Mouse (Mus musculus) fibroblast of lung, adult 2 months (primary cell): ENCODE measurements around the gene Arhgap1.
"Not testable (repeated sequence)": the region's sequence is repeated elsewhere in the genome, so short reads cannot be mapped to it uniquely, and the experiment has no call there.

Experiments
- DNase-seq: peaks from one replicate; pipeline ENCODE4 v3.0.0-alpha.2; 2011; ENCODE audit warnings: low read depth

The Arhgap1 gene

GRCm38 (mm10) chr2:91649553-91650359, at the start of gene Arhgap1, which contains the start of gene Zfp408:
Arhgap1 (plus strand) TSS chr2:91649860.
Zfp408 (minus strand) TSS chr2:91649791.
- peak; percentile 92 for DNase-seq

DNA sequence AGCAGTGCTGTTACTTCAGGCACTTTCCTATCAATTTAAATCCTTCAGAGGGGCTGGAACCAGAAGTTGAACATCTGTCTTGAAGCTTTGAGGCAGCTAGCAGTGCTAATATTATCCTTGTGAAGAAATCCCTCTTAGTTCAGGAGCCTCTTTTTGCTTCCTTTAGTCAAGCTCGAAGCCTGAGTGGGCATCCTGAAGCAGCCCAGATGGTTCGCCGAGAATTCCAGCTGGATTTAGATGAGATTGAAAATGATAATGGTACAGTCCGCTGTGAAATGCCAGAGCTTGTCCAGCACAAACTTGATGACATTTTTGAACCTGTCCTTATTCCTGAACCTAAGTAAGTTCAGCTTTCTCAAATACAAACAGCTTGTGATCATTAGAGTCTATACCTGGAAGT, 49.2 kb upstream of the Arhgap1 start:
- DNase-seq = no peak

- no peak for DNase-seq
Measured at GRCm38 (mm10) chr2:91602389-91602788, 47.3 kb upstream of the Arhgap1 start.

DNA sequence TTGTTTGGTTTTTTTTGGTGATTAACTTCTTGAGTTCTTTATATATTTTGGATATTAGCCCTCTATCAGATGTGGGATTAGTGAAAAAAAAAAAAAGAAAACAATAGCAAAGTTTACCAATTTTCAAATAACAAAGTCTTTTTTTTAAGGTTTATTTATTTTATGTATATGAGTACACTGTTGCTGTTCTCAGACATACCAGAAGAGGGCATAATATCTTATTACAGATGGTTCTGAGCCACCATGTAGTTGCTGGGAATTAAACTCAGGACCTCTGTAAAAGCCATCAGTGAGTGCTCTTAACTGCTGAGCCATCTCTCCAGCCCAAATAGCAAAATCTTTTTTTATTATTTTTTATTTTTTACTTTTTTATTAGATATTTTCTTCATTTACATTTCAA, 40.3 kb upstream of the Arhgap1 start:
- DNase-seq = not testable (repeated sequence)

DNA sequence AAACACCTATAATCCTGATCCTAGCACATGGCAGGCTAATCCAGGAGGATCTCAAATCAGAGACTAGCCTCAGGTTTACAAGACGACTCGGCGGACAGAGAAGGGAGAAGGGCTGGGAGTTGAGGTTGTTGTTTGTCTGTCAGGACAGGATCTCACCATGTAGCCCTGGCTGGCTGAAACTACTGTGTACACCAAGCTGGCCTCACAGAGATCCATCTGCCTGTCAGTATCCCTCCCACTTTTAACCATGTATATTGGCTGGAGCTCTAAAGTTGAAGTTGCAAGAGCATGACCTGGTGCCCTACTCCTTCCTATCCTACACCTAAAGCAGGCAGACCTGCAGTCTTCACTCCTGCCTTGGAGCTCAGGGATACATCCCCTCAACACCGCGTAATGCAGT, 27.3 kb upstream of the Arhgap1 start:
- DNase-seq = no peak

GRCm38 (mm10) chr2:91623366-91623765, 26.3 kb upstream of the Arhgap1 start:
- not testable (repeated sequence) for DNase-seq

DNA sequence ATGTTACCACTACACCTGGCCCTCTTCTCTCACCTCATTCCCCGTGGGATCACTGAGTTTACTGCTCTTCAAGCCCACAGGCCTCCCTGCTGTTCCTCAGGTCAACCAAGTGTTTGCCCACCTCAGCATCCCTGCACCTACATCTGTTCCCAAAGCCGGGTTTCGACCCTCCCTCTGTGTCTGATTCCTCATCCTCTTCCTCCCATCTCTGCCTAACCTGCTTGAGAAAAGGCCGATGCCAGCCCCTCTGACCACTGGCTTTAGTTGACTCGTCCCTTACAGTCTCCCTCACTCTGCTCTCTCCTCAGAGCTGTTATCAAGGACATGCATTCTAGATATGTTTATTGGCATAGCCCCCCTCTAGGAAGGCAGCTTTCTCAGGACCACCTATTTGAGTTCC, 22.2 kb upstream of the Arhgap1 start:
- DNase-seq = no peak

DNA sequence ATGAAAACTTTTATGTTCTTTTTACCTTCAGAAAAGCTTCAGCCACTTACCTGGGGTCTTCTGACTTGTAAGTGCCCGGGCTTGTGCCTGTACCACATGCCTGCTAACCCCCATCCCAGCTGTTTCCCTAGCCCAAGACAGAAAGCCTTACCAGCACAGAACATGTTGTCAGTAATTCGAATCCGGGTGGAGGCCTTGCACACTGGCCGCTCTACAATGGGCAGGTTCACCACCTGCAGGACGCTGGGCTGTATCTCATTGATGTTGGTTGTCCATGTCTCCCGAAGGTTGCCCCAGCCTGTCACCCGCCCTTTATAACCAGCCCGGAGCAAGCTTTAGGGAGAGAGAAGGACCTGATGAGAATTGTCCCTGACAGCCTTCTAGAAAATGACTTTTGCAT, 21.5 kb upstream of the Arhgap1 start:
- no peak for DNase-seq

GRCm38 (mm10) chr2:91629682-91630081, 20.0 kb upstream of the Arhgap1 start:
- DNase-seq = no peak

GRCm38 (mm10) chr2:91630384-91630783, 19.3 kb upstream of the Arhgap1 start:
- DNase-seq = no peak

DNA sequence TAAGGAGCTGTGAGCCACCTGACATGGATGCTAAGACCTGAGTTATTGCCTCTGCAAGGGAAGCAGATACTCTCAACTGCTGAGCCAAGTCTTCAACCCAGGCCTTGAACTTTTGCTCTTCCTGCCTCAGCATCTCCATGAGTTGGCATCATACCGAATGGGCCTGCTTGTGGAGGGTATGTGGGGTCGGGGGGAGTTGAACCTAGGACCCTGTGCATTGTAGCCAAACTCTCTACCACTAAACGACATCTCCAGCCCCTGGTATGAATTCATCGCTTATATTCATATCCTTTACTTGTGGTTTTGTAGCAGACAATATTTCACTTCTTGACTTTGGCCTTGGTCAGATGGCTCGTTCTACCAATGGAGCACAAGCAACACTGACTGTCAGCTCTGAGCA, 17.8 kb upstream of the Arhgap1 start:
- no peak for DNase-seq

- DNase-seq = no peak
Measured at GRCm38 (mm10) chr2:91632316-91632715, 17.3 kb upstream of the Arhgap1 start.

GRCm38 (mm10) chr2:91633334-91633977, 16.2 kb upstream of the Arhgap1 start:
- no peak for DNase-seq

GRCm38 (mm10) chr2:91634841-91635240, 14.8 kb upstream of the Arhgap1 start:
- DNase-seq = no peak

DNA sequence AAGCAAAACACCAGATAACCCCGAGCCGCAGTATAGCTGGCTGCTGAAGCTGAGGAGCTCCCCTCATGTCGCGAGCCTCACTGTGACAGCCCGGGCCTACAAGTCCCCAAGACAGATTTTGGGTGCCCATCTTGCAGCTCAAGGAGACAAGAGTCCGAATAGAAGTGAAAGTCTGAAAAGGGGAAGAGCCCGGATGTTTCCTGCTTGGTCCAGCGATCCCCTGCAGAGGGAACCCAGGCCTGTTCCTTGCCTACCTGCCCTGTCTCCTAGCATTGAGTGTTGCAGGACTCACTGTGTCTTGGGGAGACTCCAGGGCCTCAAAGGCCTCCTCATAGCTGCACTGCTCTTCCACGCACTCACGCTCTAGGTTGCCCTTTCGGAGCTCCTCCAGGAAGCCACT, 14.2 kb upstream of the Arhgap1 start:
- DNase-seq = no peak

GRCm38 (mm10) chr2:91636229-91636628, 13.4 kb upstream of the Arhgap1 start, which contains the start of gene F2:
F2 (minus strand) TSS chr2:91636414.
- DNase-seq = no peak

DNA sequence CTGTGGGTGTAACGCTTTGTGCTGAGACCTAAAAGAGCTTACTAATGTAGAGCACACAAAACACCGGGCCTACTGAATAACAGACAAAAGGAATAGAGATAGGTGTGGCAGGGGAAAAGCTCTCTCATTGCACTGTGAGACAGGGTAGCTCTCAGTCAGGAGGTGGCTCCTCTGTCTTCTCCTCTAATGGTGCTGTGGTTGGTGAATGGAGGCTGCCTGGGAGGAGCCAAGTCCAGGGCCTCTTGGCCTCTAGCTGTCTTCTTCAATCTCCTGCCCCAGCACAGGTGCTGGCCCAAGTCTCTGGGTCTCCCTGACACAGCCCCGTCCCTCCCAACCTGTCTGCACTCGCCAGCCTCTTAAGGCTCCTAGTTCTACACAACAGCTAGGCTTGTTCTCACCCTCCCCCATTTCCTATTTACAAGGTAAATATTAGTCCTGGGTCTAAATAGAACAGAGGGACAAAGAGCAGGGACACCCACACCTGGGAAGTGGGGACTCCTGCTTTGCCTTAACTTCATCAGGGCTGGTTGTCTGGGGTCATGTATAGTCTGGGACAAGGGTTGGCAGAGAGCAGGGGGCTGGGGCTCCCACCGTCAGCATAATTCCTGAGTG, 12.8 kb upstream of the Arhgap1 start:
- DNase-seq = no peak

GRCm38 (mm10) chr2:91638931-91639330, 10.7 kb upstream of the Arhgap1 start:
- DNase-seq = no peak

GRCm38 (mm10) chr2:91642825-91643415, 6.7 kb upstream of the Arhgap1 start:
- DNase-seq = no peak

- DNase-seq = no peak
Measured at GRCm38 (mm10) chr2:91644021-91644420, 5.6 kb upstream of the Arhgap1 start.

GRCm38 (mm10) chr2:91645354-91645753, 4.3 kb upstream of the Arhgap1 start:
- DNase-seq = no peak

DNA sequence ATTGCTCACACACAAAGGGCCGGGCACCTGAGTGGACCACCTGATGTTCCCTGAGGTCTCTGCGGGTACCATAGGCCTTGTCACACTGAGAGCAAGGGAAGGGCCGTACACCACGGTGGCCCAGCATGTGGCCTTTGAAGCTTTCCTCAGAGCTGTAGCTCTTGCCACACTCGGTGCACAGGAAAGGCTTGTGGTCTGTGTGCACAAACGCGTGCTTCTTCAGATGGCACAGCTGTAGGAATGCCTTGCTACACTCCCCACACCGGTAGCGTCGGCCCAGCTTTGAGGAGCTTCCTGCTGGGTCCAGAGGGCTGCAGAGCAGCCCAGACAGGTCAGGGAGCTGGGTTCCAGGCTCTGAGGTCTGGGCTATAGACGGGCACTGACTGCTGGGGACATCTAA, 3.8 kb upstream of the Arhgap1 start:
- DNase-seq = no peak

DNA sequence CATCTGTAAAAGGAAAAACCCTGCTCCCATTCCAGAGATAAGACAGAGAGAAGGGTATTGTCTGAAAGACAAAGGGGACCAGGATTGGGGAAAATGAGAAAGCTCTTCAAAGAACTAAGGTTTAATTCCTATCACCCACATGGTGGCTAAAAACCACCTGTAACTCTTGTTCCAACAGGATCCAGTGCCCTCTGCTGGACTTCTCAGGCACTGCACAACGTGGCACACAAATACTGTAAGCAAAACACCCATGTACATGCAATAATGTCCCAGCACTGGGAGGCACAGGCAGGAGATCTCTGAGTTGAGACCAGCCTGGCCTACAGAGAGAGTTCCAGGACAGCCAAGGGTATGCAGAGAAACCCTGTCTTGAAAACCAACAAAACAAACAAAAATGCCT, 2.9 kb upstream of the Arhgap1 start:
- DNase-seq = peak; percentile 26
